Mouse (Mus musculus): ENCODE results near the gene Fchsd2.

- TF ChIP-seq GATA1 (IDR thresholded peaks at IDR 0.05; ENCODE audit: borderline replicate concordance, low read length) (no peak), FLI1 (IDR thresholded peaks at IDR 0.05; ENCODE audit: low read length) (no peak)
Observed at GRCm38 (mm10) chr7:101319796-101320195, 227.1 kb downstream of the Fchsd2 start.
